In the genomic region with DNA sequence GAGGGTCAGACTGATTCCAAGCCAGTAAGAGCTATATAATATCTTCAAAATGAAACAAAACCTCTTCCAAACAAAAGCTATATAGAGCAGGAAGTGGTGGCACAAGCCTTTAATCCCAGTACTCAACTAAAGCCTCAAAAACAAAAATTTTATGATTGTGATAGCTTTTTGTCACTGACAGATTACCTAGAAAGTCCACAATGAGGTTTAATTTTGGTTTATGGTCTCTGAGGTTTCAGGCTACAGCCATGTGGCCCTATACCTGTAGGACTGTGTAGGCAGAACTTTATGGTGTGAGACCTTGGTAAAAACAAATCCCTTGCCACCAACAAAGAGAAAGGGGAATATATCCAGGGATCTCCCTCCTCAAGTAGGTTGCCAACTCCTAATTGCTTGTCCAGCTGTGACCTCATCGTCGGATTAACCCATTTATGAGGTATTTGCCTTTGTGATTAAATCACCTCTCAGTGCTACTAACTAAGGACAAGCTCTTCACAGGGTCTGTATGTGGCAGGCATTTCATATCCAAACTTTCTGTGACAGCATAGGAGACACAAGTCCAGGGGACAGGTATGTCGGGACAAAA, we compare ENCODE assay signal across 10 mouse cellular contexts. TPM values are rescaled to one million over a fixed set of nuclear protein-coding genes. Genes with fewer than 3 reads are reported as not detected.
DNase-seq lines count a peak whose midpoint lies in the region; ATAC-seq lines count a peak whose summit lies in the region.
"Had no signal": no experiment of that assay in that cellular context is flagged by ENCODE, and none has a peak within 500 bp of the region (broad histone marks: within the 10 kb centered on the region; RNA-seq: fewer than 3 reads in every experiment).

No protein-coding gene starts in this region.

- peak overlapping the region; percentile 100 for H3K4me3 ChIP-seq in kidney, embryonic 16.5 days (ENCODE audit: low read length)
- H3K4me3 ChIP-seq in embryonic facial prominence, embryonic 14.5 days (ENCODE audit: low read depth, low read length), result peak overlapping the region; percentile 99
- peak overlapping the region; percentile 98; the same call in 1 of the 2 replicates for H3K4me3 ChIP-seq in intestine, embryonic 16.5 days (ENCODE audit: low read length)

- no peak for ATAC-seq in kidney, embryonic 16.5 days (ENCODE audit: low FRiP score, low TSS enrichment)
- no peak for ATAC-seq in embryonic facial prominence, embryonic 14.5 days (ENCODE audit: low read depth)
- ATAC-seq in intestine, embryonic 16.5 days, result no peak
- ATAC-seq: Patski had no signal

- no peak overlapping the region for H3K27ac ChIP-seq in kidney, embryonic 16.5 days (ENCODE audit: low read length)
- H3K27ac ChIP-seq in embryonic facial prominence, embryonic 14.5 days (replicated peaks; ENCODE audit: low read depth, low read length), result no peak overlapping the region
- no peak overlapping the region for H3K27ac ChIP-seq in intestine, embryonic 16.5 days (ENCODE audit: low read length)

- peaks cover 13% of the 10 kb centered on the region for H3K36me3 ChIP-seq in kidney, embryonic 16.5 days (ENCODE audit: insufficient read depth, low read length)
- H3K36me3 ChIP-seq in embryonic facial prominence, embryonic 14.5 days (ENCODE audit: control insufficient read depth, insufficient read depth, low read length), result peaks cover 22% of the 10 kb centered on the region
- peaks cover 3% of the 10 kb centered on the region; the same call in 1 of the 2 replicates for H3K36me3 ChIP-seq in intestine, embryonic 16.5 days (ENCODE audit: control insufficient read depth, insufficient read depth, low read length)

- no peak for DNase-seq in kidney, postnatal 36 days
- DNase-seq in embryonic facial prominence, embryonic 14.5 days (ENCODE audit: low spot score), result no peak
- DNase-seq in naive thymus-derived CD4-positive, alpha-beta T cell, adult 2 months (ENCODE audit: low read depth), result peak; percentile 49
- no peak for DNase-seq in c-Kit-positive CD71-positive TER-119-positive erythroid progenitor cells, embryonic 14.5 days (ENCODE audit: low spot score)
- no peak for DNase-seq in B cell, adult 2 months
- no peak for DNase-seq in left cerebral cortex, adult 9 months (ENCODE audit: low spot score in 2 of 2)
- DNase-seq: cerebellum, adult 9-10 months had no signal

- H3K27me3 ChIP-seq in kidney, embryonic 16.5 days (ENCODE audit: insufficient read depth, low read length), result no peaks in the 10 kb centered on the region
- H3K27me3 ChIP-seq in embryonic facial prominence, embryonic 14.5 days (replicated peaks; ENCODE audit: control insufficient read depth, insufficient read depth, low read length), result no peaks in the 10 kb centered on the region
- no peaks in the 10 kb centered on the region for H3K27me3 ChIP-seq in intestine, embryonic 16.5 days (replicated peaks; ENCODE audit: control insufficient read depth, insufficient read depth, low read length)
- H3K27me3 ChIP-seq: Patski had no signal

- H3K9me3 ChIP-seq in kidney, embryonic 16.5 days (ENCODE audit: low read length), result no peaks in the 10 kb centered on the region
- H3K9me3 ChIP-seq in embryonic facial prominence, embryonic 14.5 days (ENCODE audit: control insufficient read depth, low read length), result no peaks in the 10 kb centered on the region
- no peaks in the 10 kb centered on the region for H3K9me3 ChIP-seq in intestine, embryonic 16.5 days (ENCODE audit: control insufficient read depth, low read length)

- 71% methylated on average over 3 of the region's 3 CpGs for WGBS in kidney, embryonic 16.5 days
- WGBS in embryonic facial prominence, embryonic 14.5 days, result 88% methylated on average over 3 of the region's 3 CpGs
- 79% methylated on average over 3 of the region's 3 CpGs for WGBS in intestine, embryonic 16.5 days

- H3K4me2 ChIP-seq in kidney, embryonic 16.5 days (replicated peaks; ENCODE audit: low read depth, low read length), result peak overlapping the region; percentile 60
- peak overlapping the region; percentile 94 for H3K4me2 ChIP-seq in embryonic facial prominence, embryonic 14.5 days (ENCODE audit: low read depth, low read length)
- H3K4me2 ChIP-seq in intestine, embryonic 16.5 days (ENCODE audit: low read depth, low read length), result peak overlapping the region; percentile 57; the same call in 1 of the 2 replicates

- H3K9ac ChIP-seq in kidney, embryonic 16.5 days (replicated peaks; ENCODE audit: low read length), result peak overlapping the region; percentile 100
- H3K9ac ChIP-seq in embryonic facial prominence, embryonic 14.5 days (ENCODE audit: low read depth, low read length), result peak overlapping the region; percentile 100; the same call in 1 of the 2 replicates
- peak overlapping the region; percentile 100; the same call in 1 of the 2 replicates for H3K9ac ChIP-seq in intestine, embryonic 16.5 days (ENCODE audit: low read depth, low read length)

- peaks cover 25% of the 10 kb centered on the region for H3K4me1 ChIP-seq in kidney, embryonic 16.5 days (ENCODE audit: insufficient read depth, low read length)
- peaks cover 26% of the 10 kb centered on the region for H3K4me1 ChIP-seq in embryonic facial prominence, embryonic 14.5 days (ENCODE audit: control insufficient read depth, insufficient read depth, low read length)
- peaks cover 17% of the 10 kb centered on the region for H3K4me1 ChIP-seq in intestine, embryonic 16.5 days (ENCODE audit: control insufficient read depth, insufficient read depth, low read length)

RNA-seq across cellular contexts. Expression of a gene that starts 1.5 kb away (rescaled TPM):
- polyA plus RNA-seq in kidney, embryonic 16.5 days (2015; fragmentation: Nextera tagmentation; extraction: Ambion mirVana), result 103 and 104 TPM in 2 replicates
- 101 and 105 TPM in 2 replicates for polyA plus RNA-seq in embryonic facial prominence, embryonic 14.5 days (2014; fragmentation: Nextera tagmentation; extraction: Ambion mirVana)
- 81.6 and 82.4 TPM in 2 replicates for polyA plus RNA-seq in intestine, embryonic 16.5 days (2015; fragmentation: Nextera tagmentation; extraction: Ambion mirVana)
